Mouse (Mus musculus) gastrocnemius, postnatal 4 days (tissue): ENCODE measurements around the gene P2rx6. TPM values are rescaled to one million over a fixed set of nuclear protein-coding genes. Genes with fewer than 3 reads are reported as not detected.
A peak's percentile ranks its signal among the peaks of the same experiment; 100 is the strongest.
"Not testable (repeated sequence)": the region's sequence is repeated elsewhere in the genome, so short reads cannot be mapped to it uniquely, and the experiment has no call there.

Source experiments
- DNase-seq, 2 experiments: peaks; one replicate each; pipeline ENCODE4 v3.0.0; 2021 to 2022; ENCODE audit warnings: low spot score in 2 of 2, mixed read lengths in 2 of 2
- long read RNA-seq, 2 experiments: library from polyadenylated mRNA; stranded (forward); transcript quantifications; one replicate each; pipeline ENCODE4 v2.0.0; 2021
- total RNA-seq, 2 experiments: library from RNA; stranded (reverse); gene quantifications; 2 replicates each; pipeline ENCODE4 v1.2.3; 2021

Gene P2rx6
- 1 to 10 TPM; 6.3 to 7.5 TPM for total RNA-seq
- long read RNA-seq, experiment 1, partial matches to known transcripts: 1 of 7 reads
- long read RNA-seq, experiment 1, other reads (novel, unspliced or antisense): 2 of 7 reads
- long read RNA-seq, experiment 2, partial matches to known transcripts: 1 of 10 reads
- long read RNA-seq, experiment 2, other reads (novel, unspliced or antisense): 6 of 10 reads

DNA sequence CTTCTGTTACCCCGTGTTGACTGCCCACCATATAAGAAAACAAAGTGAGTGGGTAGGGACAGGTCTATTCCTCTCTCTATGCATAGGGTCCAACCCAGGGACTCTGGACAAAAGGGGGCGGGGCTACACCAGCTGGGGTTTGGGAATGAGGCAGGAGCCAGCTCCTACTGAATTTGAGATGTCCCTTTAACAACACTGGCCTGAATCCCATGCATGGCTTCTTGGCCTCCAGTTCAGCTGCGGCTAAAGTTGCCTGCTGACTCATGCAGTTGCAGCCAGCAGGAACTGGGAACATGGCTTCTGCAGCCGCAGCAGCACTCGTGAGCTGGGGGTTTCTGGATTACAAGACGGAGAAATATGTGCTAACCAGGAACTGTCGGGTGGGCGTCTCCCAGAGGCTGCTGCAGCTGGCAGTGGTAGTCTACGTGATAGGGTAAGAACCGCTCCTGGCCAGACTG lies at the start of gene P2rx6:
P2rx6 (plus strand) TSS at position 135 of the 458 bp plus-strand sequence.
- DNase-seq: peak; percentile 38 to 76

- DNase-seq: no peak
Observed at GRCm38 (mm10) chr16:17518910-17519309, 42.8 kb upstream of the P2rx6 start.

DNA sequence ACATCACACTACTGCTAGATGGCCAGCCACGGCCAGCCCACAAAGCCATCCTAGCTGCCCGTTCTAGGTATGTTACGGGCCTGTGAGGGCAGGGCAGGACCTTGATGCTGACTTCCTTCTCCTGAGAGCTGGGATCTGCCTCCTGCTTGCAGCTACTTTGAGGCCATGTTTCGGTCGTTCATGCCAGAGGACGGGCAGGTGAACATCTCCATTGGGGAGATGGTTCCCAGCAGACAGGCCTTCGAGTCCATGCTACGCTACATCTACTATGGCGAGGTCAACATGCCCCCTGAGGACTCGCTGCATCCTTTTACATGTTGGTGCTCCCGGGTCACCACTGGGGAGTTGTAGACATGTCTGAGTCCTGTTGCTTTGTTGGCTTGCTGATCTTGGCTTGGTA lies 37.5 kb upstream of the P2rx6 start:
- DNase-seq: no peak

- no peak for DNase-seq
Observed at GRCm38 (mm10) chr16:17525524-17525923, 36.2 kb upstream of the P2rx6 start.

DNA sequence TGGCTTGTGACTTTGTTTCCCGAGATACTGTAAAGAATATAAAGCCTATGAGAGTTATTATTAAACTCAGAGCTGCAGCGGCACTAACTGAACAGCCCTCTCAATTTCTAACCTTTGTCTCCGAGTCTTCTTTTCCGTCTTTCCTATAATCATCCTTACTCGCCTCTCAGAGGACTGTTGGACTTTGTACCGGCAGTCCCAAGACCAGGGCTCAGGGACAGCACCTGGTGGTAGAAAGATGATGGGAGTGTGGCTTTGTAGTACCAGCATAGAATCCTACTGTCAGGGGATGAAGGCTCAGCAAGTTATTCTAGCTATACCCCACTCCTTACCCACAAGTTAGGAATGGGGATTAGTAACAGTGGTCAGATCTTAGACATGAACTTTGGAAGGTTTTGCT lies 35.5 kb upstream of the P2rx6 start:
- DNase-seq: no peak

DNA sequence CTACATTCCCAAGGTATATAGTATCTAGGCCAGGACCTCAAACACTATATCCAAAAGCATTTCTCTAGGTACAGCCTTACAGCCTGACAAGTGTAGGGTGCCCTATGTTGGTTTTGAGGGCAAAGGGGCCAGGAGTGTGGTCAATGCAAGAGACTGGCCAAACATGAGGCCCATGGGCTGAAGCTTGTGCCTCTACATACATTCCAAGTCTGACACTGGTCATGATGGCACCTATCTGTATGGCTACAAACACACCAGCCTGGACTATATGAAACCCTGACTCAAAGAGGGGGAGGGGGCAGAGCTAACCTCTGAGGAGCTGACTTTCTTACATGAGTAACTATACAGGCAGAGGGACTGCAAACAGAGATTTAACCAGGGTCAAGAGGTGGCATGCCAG lies 34.1 kb upstream of the P2rx6 start:
- DNase-seq: no peak

DNA sequence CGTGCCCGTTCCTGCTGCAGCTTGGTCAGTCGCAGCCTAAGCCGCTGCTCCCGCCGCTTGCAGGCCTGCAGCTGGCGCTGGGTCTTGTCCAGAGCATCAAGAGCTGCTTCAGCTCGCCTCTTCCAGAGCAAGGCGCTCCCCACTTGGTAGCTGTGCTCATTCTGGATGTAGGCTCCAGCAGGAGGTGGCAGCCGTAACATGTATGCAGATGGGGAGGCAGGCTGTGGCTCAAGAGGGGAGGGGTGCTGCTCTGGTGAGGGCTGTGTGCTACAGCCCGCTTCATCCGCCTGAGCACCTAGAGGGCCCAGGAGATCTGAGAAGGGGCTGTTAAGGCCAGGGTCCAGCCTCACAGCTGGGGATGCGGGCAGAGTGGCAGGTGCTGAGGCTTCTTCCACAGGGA lies 33.4 kb upstream of the P2rx6 start:
- DNase-seq: no peak

DNA sequence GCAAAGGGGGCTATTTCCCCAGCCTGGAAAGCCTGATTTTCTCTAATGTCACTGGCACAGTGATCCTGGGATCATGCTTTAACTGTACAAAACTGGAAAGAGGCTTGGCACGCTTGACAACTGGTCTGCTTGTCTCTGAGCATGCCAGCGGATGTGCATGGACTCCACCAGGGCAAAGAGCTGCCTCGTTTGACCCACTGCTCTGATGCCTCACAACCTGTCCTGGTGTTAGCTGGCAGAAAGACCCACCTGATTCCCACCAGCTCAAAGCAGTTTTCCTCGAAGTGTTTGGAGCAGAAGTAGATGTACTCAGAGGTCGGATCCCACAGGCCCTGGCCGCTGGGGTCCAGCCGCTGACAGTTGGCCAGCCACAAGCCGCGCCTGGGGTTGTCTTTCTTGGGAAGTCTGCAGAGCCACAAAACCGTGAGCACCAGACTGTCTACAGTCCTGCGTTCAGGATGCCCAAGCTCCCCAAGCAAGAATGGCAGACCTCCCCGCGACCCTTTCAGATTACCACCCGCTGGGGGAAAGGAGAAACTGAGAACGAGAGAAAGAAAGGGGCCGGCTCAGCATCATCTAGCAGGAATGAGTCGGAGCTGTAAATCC lies 31.6 kb upstream of the P2rx6 start:
- DNase-seq: peak in 1 of 2 experiments; percentile 39

DNA sequence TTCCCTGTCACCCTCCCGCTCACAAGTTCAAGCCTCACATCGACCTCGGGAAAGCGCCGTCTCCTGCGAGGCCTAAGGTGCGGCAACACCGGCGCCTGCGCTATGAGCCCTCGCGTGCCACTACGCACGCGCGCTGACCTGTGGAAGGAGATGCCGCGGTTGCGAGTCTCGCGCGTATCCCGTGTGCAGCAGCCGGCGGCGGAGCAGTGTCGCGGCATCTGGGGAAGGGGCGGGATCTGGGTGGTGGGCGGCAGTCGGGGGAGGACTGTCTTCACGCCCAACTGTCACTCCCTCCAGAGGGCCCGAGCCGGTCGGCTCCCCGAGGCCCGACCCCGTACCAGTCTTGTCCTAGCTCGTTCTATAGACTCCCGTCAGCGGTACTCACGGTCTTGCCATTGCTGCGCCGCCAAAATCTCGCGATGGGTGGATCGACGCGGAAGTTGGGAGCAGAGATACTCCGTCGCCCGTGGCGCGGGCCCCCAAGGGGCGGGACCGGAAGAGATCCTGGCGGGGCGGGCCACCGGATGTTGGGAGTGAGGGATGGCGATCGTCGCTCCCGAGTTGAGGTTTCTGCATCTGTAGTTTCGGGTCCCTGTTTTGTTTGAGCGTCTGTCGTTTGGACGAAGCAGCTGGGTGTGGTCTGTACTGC lies 30.9 kb upstream of the P2rx6 start, which contains the start of gene Thap7:
Thap7 (minus strand) TSS at position 497 of the 649 bp plus-strand sequence.
- DNase-seq: peak; percentile 98

GRCm38 (mm10) chr16:17532271-17532670 lies 29.4 kb upstream of the P2rx6 start:
- no peak for DNase-seq

- DNase-seq: no peak
Observed at GRCm38 (mm10) chr16:17532676-17533329, 28.9 kb upstream of the P2rx6 start.

DNA sequence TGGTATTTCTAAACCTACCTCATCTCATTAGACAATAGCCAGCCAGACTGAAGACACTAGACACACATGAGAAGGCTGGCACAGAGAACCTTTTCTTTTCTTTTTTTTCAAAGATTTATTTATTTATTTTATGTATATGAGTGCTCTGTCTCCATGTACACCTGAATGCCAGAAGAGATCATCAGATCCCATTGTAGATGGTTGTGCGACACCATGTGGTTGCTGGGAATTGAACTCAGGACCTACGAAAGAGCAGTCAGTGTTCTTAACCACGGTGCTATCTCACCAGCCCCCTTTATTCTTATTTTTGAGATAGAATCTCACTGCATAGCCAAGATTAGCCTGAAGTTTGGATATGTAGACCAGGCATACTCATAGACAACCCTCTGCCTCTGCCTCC lies 25.1 kb upstream of the P2rx6 start:
- DNase-seq: no peak

DNA sequence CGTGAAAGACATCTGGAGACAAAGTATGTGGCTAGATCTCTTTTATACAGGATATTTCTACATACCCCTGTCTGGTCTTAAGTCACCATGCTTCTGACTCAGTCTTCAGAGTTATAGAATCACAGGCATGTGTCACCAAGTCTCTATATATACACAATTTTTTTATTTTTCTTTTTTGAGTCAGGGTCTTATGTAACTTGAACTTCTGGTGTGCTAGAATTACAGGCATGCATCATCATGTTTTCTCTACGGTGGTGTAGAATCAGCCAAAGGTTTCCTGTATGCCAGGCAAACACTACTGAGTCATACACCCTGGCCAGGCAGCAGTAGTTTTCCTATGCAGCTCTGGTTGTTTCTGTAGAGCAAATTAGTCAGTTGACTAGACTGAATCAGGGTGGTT lies 19.1 kb upstream of the P2rx6 start:
- no peak for DNase-seq

- no peak for DNase-seq
Observed at GRCm38 (mm10) chr16:17552837-17553236, 8.8 kb upstream of the P2rx6 start.

DNA sequence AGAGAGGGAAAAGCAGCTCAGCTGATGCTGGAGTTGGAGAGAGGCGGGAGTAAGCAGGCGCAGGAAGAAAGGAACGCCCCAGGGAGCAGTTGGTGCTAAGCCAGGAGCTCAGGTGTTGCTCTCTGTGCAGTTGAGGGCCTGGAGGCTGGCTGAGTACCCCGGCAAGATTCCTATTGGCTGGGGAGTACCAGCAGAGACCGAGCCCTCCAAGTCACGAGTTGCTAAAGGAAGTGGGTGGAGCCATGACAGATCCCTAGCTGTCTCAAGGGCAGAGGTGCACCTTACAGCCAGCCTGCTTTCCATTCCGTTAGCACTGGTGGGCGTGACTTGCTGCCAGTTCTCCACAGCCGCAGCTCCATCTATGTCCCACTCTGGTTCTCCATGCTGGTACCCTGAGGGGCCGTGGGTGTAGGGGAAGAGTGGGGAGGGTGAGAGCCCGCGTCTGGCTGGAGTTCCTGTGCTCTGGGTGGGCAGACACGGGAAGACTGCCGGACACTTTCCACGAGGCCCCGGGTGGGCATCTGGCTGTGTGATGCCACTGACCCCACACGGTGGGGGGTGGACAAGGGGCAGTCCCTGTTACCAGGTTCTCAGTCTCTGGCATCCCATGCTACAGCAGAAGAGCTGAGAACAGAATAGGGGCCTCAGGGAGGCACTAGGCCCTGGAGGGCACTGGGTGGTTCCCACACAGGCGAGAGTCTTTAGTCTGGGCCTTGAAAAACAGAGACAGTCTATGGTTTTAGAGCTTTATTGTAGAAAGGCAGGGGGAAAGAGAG lies 7.6 kb upstream of the P2rx6 start:
- no peak for DNase-seq

DNA sequence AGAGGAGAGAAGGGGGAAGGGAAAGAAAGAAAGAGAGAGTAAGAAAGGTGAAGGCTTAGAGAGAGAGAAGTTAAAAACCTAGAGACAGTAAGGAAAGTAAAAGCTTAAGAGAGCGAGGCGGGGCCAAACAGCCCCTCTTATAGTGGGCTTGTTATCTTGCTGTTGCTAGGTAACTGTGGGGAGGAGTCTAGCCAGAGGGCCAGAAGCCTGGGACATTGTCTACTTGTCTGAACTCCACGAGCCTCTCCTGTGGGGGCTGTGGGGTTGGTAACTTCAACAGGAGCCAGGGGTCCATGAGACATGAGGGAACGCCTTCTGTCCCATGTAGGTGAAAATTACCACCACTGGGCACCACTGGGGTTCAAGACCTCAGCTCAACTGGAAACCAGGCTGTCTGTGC lies 7.0 kb upstream of the P2rx6 start:
- not testable (repeated sequence) for DNase-seq

DNA sequence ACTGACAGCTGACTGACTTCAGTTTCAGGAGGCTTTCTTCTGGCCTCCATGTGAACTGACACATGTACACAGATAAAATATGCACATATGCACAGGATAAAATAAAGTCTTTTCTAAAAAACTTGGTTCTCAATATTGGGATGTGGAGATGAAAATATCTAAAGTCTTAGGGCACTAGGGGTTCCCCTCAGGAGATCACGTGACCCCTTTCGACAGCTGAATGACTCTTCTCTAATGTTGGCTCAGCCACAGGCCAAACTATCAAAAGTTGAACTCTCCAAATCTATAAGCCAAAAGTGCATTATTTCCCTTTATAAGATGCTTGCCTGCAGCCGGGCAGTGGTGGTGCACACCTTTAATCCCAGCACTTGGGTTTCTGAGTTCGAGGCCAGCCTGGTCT lies 5.5 kb upstream of the P2rx6 start:
- no peak for DNase-seq

DNA sequence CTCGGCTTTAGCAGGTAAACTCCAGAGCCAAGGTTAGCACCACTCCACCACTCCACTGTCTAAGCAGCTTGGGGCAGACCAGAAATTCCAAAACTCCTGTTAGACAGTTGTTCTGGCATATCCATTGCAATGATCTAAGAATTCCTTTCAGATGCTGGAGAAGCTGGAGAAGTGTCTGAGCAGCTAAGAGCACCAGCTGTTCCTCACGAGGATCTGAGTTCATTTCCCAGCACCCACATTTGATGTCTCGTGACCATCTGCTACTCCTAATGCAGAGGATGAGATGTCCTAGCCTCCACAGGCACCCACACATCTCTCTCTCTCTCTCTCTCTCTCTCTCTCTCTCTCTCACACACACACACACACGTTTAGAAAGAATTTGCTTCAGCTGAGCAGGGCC lies 4.8 kb upstream of the P2rx6 start:
- no peak for DNase-seq

DNA sequence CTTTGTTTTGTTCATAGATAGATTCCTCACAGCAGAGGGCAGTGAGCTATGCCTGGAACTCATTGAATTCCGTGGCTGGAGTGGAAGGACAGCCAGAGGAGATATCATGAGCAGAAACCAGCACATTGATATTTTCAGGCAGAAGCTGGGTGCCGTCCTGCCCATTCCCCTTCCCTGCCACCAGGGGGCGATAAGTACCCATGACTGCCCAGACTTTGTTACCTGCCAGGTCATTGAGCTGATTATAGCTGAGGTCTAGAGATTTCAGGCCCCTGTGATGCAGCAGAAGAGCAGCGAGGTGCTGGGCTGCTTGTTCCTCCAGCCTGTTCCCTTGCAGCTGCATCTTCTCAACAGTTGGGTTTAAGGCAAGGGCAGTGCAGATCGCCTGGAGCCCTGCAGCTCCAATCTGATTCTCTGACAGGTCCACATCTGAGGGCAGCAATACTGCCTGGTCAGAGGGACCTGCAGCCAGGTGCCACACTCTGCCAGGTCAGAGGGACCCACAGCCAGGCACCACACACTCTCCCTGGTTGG lies 3.7 kb upstream of the P2rx6 start:
- peak; percentile 52 to 53 for DNase-seq

DNA sequence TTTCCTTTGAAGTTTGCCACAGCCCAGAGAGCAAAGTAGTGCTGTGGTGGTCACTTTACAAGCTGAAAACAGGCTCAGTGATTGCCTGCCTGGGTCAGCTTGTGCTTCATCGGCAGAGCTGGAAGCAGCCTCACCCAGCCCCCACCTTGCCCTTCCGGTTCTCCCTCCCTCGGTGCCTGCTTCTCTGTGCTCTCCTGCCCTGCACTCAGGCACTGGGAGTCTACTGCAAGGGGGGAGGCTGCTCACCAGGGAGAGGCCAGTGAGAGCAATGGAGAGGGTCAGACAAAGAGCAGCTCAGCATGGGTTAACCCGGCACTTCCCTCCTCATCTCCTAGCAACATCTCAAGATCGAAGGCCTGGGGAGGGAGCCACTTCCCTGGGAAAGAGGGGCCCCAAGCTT lies 2.9 kb upstream of the P2rx6 start:
- no peak for DNase-seq

DNA sequence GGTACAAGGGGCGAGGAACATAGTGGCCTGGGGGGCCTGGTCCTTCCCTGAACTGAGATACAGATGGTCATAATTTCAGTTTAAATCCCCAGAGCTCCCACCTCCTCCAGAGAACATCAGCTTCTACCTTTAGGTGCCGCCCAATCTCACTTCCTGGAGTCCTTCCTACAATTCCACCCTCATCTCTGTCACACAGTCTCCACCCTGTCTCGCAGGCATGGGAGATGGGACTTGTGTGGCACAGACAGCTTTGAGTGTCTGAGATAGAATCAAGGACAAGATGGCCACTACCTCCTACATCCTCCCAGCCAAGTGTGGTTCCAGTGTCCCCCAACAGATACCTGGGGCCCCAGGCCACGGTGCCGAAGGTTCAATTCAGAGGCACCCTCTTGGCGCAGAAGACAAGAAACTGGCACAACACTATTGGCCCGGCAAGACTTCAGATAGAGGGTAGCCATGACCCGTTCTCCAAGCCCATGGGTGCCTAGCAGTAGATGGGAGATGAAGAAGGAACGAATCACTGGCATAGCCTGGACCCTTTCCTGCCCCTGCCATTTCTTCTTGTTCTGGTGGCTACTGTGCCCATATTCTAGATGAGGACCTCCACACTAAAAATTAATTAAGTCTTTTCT lies 2.2 kb upstream of the P2rx6 start:
- DNase-seq: no peak
